Mouse (Mus musculus) mesoderm, embryonic 11.5 days (tissue): ENCODE results near the gene Kcnma1.
A peak's percentile ranks its signal among the peaks of the same experiment; 100 is the strongest.

Experiments used
- DNase-seq: peaks from one replicate; pipeline ENCODE4 v3.0.0-alpha.2; 2012; ENCODE audit warnings: low read depth, low spot score

Gene Kcnma1

DNA sequence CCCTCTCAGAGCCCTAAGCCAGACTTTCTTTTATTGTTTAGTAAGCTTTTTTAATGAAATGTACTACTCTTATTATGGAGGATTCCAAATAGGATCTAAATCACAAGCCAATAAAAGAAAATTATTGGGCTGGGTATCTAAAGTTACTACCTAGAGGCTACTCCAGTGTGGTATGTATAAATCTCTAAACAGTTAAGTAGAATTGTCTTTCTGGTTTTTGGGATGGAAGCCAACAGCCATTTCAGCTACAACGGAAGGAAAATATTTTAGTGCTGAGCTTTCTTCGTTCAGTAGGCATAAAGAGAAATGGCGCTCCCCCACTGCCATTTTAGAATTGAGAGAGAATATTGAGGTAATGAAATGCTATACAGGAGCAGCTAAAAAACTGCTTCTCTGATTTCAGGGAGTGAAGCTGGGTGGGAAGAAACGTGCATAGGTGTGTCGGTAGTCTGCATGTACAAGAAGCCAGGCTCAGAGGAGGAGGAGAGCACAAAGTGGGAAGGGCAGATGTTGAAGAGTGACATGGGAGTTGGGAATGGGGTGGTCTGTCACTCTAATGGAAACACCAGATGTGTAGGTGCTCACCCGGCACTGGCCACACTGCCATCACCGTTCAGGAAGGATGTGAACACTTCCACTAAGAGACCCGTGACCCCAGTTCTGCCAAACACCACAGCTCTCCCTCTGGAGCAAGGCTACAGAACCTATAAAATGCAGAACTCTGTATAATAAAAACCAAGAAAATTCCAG lies 656.6 kb downstream of the Kcnma1 start:
- no peak for DNase-seq

DNA sequence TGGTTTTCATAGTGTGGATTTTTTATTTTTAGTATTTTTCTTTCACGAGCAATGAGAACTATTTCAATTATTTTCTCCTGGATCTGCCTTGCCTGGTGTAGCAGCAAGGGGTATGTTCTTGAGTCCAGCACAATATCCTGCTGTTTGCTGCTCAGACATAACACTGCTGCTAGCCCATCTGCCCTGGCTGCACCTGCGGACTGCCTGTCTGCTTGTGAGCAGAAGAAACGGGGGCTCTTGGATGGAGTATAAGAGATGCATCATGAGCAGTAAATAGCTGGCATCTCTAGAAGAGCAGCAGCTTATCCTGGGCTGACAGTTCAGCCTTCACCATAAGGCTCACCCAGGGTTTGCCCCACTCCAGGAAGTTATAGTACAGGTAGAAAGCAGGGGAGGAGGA lies 687.5 kb downstream of the Kcnma1 start:
- DNase-seq, result no peak

DNA sequence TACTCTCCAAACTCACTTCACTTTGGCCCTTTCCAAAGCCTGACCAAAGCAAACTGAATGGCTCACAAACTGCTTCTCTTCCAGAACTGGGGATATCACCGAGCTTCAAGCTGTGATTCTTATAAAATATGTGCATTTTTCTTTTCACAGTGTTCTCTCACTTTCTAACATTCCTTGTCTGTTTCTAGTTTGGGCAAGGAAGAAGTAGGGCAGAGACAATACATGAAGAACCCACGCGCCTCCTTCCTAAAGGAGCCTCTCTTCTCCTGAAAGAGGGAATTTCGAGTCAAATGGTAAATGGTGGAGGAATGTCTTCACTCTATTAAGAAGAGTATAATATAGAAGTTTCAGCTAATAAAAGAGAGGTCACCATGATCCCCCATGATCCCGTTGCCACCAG lies 709.0 kb downstream of the Kcnma1 start:
- no peak for DNase-seq

DNA sequence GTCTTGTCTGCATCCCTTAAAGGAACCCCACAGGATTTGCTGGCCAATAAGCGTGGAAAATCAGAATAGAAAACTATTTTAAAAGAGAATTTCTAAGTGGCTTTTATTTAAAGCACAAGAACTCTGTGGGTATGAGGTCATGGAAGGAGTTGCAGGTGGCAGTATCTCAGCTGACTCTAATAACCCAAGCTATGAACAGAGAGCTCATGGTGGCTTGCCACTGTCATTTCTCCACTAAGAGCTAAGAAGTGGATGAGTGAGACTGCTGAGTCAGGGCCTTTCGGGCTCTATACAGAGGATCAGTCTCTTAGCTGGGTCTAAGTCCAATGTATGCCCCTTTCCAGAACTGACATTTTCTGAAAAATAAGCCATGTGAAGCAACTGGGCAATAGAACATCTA lies 713.8 kb downstream of the Kcnma1 start:
- no peak for DNase-seq

DNA sequence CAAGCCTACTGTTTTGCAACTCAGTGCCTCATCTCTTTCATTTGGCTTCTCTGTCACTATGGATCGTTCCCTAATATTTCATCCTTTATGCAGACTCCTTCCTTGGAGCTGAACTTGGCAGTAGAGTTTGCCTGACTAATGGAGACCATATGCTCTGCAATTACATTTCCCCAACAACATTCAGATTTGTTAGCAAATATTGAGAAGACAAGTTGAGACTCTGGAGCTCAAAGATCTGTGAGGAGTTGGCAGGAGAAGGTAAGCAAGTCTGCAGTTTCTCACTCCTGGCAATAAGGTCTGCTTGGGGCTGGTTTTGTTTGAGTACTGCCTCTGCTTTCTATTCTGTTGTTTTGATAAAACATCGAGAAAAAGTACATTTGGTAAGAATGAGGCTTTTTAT lies 723.7 kb downstream of the Kcnma1 start:
- no peak for DNase-seq

DNA sequence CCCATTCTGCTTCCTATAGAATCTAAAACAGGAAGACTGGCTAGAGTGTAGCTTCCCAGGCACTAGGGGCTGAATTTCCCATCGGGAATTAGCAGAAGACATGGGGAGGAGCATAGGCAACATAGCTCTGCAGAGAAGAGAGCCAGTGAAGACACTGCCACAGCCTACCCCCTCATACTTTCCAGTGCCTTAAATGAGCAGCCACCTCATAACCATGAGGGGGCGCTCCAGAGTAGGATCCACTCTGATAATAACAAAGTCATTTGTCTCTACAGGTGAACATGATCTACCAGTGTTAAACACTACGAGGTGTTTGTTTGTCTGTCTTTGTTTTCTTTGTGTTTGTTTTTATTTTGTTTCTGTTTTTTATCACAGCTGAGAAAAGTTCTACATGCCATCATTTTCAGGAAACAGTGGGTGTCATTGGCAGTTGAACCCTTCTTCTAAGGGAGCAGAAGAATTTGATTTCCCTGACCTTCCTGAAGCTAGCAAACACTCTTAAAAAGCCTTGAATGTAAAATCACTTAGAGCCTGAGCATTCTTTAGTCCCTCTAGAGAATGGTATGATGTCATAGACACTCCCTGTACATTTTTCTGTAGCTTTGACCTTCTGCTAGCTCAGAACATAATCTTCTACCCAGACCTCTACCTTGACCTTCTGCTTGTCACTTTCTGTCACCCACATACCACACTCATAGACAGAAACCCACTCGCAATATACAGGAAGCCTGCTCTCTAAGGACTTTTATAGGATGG lies 747.6 kb downstream of the Kcnma1 start:
- DNase-seq, result no peak

DNA sequence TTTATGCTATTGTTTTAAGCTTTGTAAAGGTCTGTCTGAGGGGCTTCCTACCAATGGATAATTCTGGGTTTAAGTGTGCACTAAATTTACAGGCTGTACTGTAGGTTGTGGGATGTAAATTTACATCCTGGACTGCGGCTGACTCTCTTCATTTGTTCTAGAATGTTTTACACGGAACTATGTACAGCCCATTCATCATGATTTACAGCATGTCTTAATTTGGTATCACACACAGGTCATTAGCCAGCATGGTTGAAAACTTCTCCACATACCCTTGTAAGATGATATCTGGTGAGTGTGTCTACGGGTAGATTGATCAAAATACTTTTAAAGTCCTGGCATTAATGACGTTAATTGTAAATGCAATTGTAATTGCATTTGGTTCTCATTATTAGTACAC lies 761.1 kb downstream of the Kcnma1 start:
- no peak for DNase-seq

DNA sequence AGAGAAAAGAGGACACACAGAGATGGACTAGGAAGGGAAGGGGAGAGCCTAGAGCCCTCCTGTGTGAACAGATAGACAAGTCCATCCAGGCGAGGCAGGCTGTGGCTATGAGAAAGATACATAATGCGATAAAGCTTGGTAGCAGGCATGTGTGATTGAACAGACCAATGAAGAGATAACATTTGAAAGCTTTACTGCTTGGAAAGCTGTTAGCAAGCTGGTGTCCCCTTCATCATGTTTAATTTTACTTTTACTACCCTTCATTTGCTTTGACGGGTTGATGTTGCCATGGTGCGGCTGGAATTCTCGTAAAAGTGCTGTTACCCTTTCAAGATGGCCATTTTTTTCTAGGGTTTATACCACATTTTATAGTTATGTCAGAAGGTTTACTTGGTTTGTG lies 769.8 kb downstream of the Kcnma1 start:
- DNase-seq, result peak; percentile 32

DNA sequence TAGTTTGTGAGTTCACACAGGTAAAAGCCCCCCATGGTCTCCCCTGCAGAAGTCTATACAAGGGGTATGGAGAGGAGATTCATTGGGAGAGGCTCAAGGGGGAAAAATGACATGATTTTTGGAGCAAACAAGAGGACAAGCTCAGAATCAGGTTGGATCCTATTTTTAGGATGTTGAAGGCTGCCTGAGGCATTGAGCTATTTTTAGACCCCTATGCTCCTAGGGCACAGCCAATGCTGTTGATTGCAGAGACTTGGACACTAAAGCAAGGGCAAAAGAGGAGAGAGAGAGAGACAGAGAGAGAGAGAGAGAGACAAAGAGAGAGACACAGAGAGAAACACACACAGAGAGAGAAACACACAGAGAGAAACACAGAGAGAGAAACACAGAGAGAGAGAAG lies 770.4 kb downstream of the Kcnma1 start:
- DNase-seq, result no peak
